Mouse (Mus musculus) heart, adult 11 months (tissue): ENCODE results near the gene C2cd4b.

ENCODE experiments used
- DNase-seq: peaks from one replicate; pipeline ENCODE4 v3.0.0; 2022

C2cd4b gene

GRCm38 (mm10) chr9:67774201-67774600, 15.0 kb downstream of the C2cd4b start:
- no peak for DNase-seq

- no peak for DNase-seq
These were observed 19.3 kb downstream of the C2cd4b start for GRCm38 (mm10) chr9:67778553-67778952.

DNA sequence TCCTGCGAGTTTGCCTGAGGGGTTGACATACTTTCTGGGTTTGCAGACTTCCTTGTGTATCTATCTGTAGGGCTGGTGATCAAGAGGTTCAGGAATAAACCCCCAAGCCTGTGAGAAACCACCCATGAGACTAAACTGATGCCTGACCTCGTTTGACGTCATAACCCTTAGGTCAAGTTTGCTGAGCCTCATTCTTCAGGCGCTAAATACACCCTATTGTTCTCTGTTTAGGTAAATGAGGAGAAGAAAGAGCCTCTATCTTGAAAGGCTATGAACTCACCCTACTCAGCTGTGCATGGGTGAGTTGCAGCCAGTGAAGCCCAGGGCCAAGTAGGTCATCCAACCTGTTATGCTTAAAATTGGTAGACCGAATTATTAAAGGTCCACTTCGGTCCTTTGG, 23.5 kb downstream of the C2cd4b start:
- no peak for DNase-seq

GRCm38 (mm10) chr9:67783464-67783863, 24.2 kb downstream of the C2cd4b start:
- DNase-seq = no peak

- no peak for DNase-seq
These were observed 24.7 kb downstream of the C2cd4b start for GRCm38 (mm10) chr9:67783925-67784324.

GRCm38 (mm10) chr9:67786311-67786710, 27.1 kb downstream of the C2cd4b start:
- DNase-seq = no peak

GRCm38 (mm10) chr9:67787671-67788070, 28.4 kb downstream of the C2cd4b start:
- DNase-seq = no peak

- no peak for DNase-seq
These were observed 33.2 kb downstream of the C2cd4b start for GRCm38 (mm10) chr9:67792405-67792804.

DNA sequence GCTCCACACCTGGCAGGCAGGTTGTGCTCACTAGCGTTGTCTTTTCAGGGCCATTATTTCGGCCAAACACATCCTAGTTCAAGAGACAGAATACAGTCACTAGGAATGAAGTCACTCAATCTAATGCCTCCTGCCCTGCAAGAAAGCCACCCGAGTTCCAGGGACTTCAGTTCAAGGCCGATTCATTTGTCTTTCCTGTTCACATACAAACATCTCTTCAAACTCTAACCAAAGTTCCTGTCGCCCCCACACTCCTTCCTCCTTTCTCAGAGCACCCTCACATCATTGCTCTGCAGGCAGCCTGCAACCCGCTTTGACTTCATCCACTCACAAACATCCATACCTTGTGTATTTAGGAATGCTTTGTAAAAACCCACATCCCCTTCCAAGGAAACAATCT, 34.3 kb downstream of the C2cd4b start:
- no peak for DNase-seq

- no peak for DNase-seq
These were observed 35.0 kb downstream of the C2cd4b start for GRCm38 (mm10) chr9:67794216-67794615.

GRCm38 (mm10) chr9:67794668-67795067, 35.4 kb downstream of the C2cd4b start:
- DNase-seq = no peak

DNA sequence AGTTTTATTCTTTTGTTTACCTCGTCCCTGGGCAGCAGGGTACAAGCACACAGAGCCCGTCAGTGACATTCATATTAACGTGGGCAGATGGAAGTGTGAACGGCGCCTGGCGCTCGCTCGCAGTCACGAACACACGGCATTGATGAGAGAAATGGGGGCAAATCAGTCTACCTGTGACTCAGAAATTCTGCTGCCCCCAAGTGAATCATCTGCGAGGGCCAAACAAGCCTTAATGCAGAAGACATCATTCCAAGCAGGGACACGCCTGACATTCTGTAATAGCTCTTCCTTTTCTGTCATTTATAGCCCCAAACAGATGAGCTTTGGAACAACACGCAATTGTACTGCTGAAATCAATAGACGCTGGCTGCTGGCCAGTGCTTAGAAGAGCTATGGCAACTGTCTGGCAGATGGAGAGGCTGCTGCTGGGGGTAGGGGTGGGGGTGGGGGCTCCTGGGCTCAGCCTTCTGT, 36.0 kb downstream of the C2cd4b start:
- DNase-seq = no peak

- no peak for DNase-seq
These were observed 40.0 kb downstream of the C2cd4b start for GRCm38 (mm10) chr9:67799078-67799819.

GRCm38 (mm10) chr9:67802241-67802640, 43.0 kb downstream of the C2cd4b start:
- DNase-seq = no peak

DNA sequence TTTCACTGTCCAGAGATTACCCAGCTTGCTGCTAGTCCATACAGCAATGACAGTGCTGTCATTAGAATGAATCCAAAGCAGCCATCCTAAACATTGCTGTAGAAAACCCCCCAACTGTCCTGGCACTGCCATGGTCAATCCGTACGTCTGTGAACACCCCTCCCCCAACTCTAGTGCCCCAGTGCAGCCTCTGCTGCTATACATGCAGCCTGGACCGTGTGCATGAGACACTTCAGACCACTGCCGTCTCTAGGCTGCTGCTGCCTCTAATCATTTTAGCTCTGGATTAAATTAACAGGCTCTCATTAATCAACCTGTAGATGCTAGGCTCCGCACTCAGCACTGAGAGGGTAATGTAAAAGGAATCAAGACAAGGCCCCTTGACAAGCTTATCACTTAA, 47.8 kb downstream of the C2cd4b start:
- DNase-seq = no peak

GRCm38 (mm10) chr9:67810527-67810926, 51.3 kb downstream of the C2cd4b start:
- peak; percentile 89 for DNase-seq
